Mouse (Mus musculus) MEL (cell line): ENCODE measurements at regions not wholly inside any gene's neighbourhood (a gene's known extent, or its start where the extent isn't known, plus 50 kb on each side); places are given as distances from the start of the nearest gene placed in this dataset.

ENCODE experiments used
- DNase-seq: peaks from one replicate; pipeline ENCODE4 v3.0.0; 2011; ENCODE audit warnings: low read depth, low spot score
- H3K27ac ChIP-seq: 2 replicates; pipeline ENCODE4 v1.5.1; 2012; ENCODE audit warnings: low read depth, mild to moderate bottlenecking, control low read depth, low read length, moderate library complexity; ENCODE audit not compliant: control insufficient read depth
- H3K27me3 ChIP-seq, 2 experiments: fragments of 150-350 bp in 1 of 2; sonication (generic) in 1 of 2; 2 replicates each; pipeline ENCODE4 v1.6.1; 2012; ENCODE audit warnings: low read length in 2 of 2, mild to moderate bottlenecking in 2 of 2, improper control_type of control experiment in 1 of 2, moderate library complexity in 1 of 2; ENCODE audit not compliant: insufficient read depth in 2 of 2, control insufficient read depth in 1 of 2
- H3K36me3 ChIP-seq, 2 experiments: 2 replicates each; pipeline ENCODE4 v1.6.1; 2012 to 2014; ENCODE audit warnings: low read length in 2 of 2, improper control_type of control experiment in 1 of 2, inconsistent platforms in 1 of 2, mild to moderate bottlenecking in 1 of 2; ENCODE audit not compliant: insufficient read depth in 2 of 2, control insufficient read depth in 1 of 2
- H3K4me1 ChIP-seq, 2 experiments: fragments of 150-350 bp in 1 of 2; sonication (generic) in 1 of 2; 2 replicates each; pipeline ENCODE4 v1.6.1; 2012; ENCODE audit warnings: low read length in 2 of 2, improper control_type of control experiment in 1 of 2, mild to moderate bottlenecking in 1 of 2; ENCODE audit not compliant: insufficient read depth in 2 of 2, control insufficient read depth in 1 of 2
- H3K4me3 ChIP-seq, 2 experiments: fragments of 150-350 bp in 1 of 2; sonication (generic) in 1 of 2; 2 replicates each; pipeline ENCODE4 v1.5.1; 2012; ENCODE audit warnings: low read depth in 2 of 2, low read length in 2 of 2, mild to moderate bottlenecking in 2 of 2, moderate library complexity in 2 of 2, control low read depth in 1 of 2, improper control_type of control experiment in 1 of 2; ENCODE audit not compliant: control insufficient read depth in 1 of 2, insufficient read depth in 1 of 2
- H3K79me2 ChIP-seq: 2 replicates; pipeline ENCODE4 v1.6.1; 2012; ENCODE audit warnings: mild to moderate bottlenecking, low read length, moderate library complexity; ENCODE audit not compliant: control insufficient read depth, poor library complexity, insufficient read depth
- H3K9ac ChIP-seq: 2 replicates; pipeline ENCODE4 v1.6.1; 2012; ENCODE audit warnings: low read depth, mild to moderate bottlenecking, control low read depth, low read length, moderate library complexity; ENCODE audit not compliant: control insufficient read depth, poor library complexity, severe bottlenecking
- H3K9me3 ChIP-seq: fragments of 150-350 bp; sonication (generic); replicated peaks from 2 replicates; pipeline ENCODE4 v1.6.1; 2012; ENCODE audit warnings: mild to moderate bottlenecking, low read length, improper control_type of control experiment, moderate library complexity; ENCODE audit not compliant: insufficient read depth
- BHLHE40 ChIP-seq: IDR thresholded peaks from 2 replicates; pipeline ENCODE4 v1.6.1; 2012; ENCODE audit warnings: low read depth, mild to moderate bottlenecking, inconsistent platforms, low read length, improper control_type of control experiment, borderline replicate concordance
- CHD1 ChIP-seq: IDR thresholded peaks from 2 replicates; pipeline ENCODE4 v1.6.1; 2012; ENCODE audit warnings: low read depth, mild to moderate bottlenecking, inconsistent platforms, low read length, improper control_type of control experiment
- CHD2 ChIP-seq: IDR thresholded peaks from 2 replicates; pipeline ENCODE4 v1.6.1; 2011; ENCODE audit warnings: low read length, improper control_type of control experiment
- ELF1 ChIP-seq: IDR thresholded peaks from 2 replicates; pipeline ENCODE4 v1.6.1; 2014; ENCODE audit warnings: low read depth, mild to moderate bottlenecking, inconsistent platforms, low read length, improper control_type of control experiment, moderate library complexity
- EP300 ChIP-seq, 2 experiments: IDR thresholded peaks; 2 replicates each; pipeline ENCODE4 v1.6.1; 2011; ENCODE audit warnings: improper control_type of control experiment in 2 of 2, low read length in 2 of 2, low read depth in 1 of 2, mild to moderate bottlenecking in 1 of 2
- ETS1 ChIP-seq: IDR thresholded peaks from 2 replicates; pipeline ENCODE4 v1.6.1; 2012; ENCODE audit warnings: low read depth, mild to moderate bottlenecking, inconsistent platforms, low read length, improper control_type of control experiment, moderate library complexity
- GATA1 ChIP-seq: IDR thresholded peaks from 2 replicates; pipeline ENCODE4 v1.6.1; 2011; ENCODE audit warnings: low read depth, low read length, improper control_type of control experiment
- HCFC1 ChIP-seq: IDR thresholded peaks from 2 replicates; pipeline ENCODE4 v1.6.1; 2012; ENCODE audit warnings: low read depth, mild to moderate bottlenecking, inconsistent platforms, low read length, improper control_type of control experiment, moderate library complexity
- JUND ChIP-seq: IDR thresholded peaks from 2 replicates; pipeline ENCODE4 v1.6.1; 2011; ENCODE audit warnings: low read depth, mild to moderate bottlenecking, improper control_type of control experiment, low read length
- KAT2A ChIP-seq: conservative IDR thresholded peaks from 2 replicates; pipeline ENCODE4 v1.6.1; 2012; ENCODE audit warnings: low read depth, low read length, improper control_type of control experiment, inconsistent platforms
- MEF2A ChIP-seq: IDR thresholded peaks from 2 replicates; pipeline ENCODE4 v1.6.1; 2014; ENCODE audit warnings: low read depth, mild to moderate bottlenecking, inconsistent platforms, low read length, improper control_type of control experiment; ENCODE audit not compliant: poor library complexity, insufficient replicate concordance, severe bottlenecking; ENCODE audit errors: extremely low read depth
- MXI1 ChIP-seq: IDR thresholded peaks from 2 replicates; pipeline ENCODE4 v1.6.1; 2011; ENCODE audit warnings: mild to moderate bottlenecking, low read depth, low read length, improper control_type of control experiment
- MYB ChIP-seq: IDR thresholded peaks from 2 replicates; pipeline ENCODE4 v1.6.1; 2011; ENCODE audit warnings: mild to moderate bottlenecking, low read depth, low read length, improper control_type of control experiment
- MYC ChIP-seq: IDR thresholded peaks from 2 replicates; pipeline ENCODE4 v1.6.1; 2011; ENCODE audit warnings: low read depth, mild to moderate bottlenecking, low read length, improper control_type of control experiment, moderate library complexity
- NELFE ChIP-seq: IDR thresholded peaks from 2 replicates; pipeline ENCODE4 v1.6.1; 2011; ENCODE audit warnings: low read depth, low read length, improper control_type of control experiment
- POLR2AphosphoS2 ChIP-seq: IDR thresholded peaks from 2 replicates; pipeline ENCODE4 v1.6.1; 2011; ENCODE audit warnings: low read length, improper control_type of control experiment
- POLR2AphosphoS5 ChIP-seq: IDR thresholded peaks from 2 replicates; pipeline ENCODE4 v1.6.1; 2012; ENCODE audit warnings: low read depth, borderline replicate concordance, mild to moderate bottlenecking, inconsistent platforms, low read length, moderate library complexity, mixed read lengths
- RAD21 ChIP-seq: IDR thresholded peaks from 2 replicates; pipeline ENCODE4 v1.6.1; 2011; ENCODE audit warnings: mild to moderate bottlenecking, low read depth, low read length, improper control_type of control experiment
- SIN3A ChIP-seq: IDR thresholded peaks from 2 replicates; pipeline ENCODE4 v1.6.1; 2012; ENCODE audit warnings: low read length, improper control_type of control experiment, inconsistent platforms
- SMC3 ChIP-seq: IDR thresholded peaks from 2 replicates; pipeline ENCODE4 v1.6.1; 2011; ENCODE audit warnings: low read depth, low read length, improper control_type of control experiment
- TAL1 ChIP-seq: IDR thresholded peaks from 2 replicates; pipeline ENCODE4 v1.6.1; 2012; ENCODE audit warnings: mild to moderate bottlenecking, inconsistent platforms, low read length, moderate library complexity, mixed read lengths
- TBP ChIP-seq: IDR thresholded peaks from 2 replicates; pipeline ENCODE4 v1.8.0; 2011; ENCODE audit warnings: low read depth, low read length, improper control_type of control experiment
- UBTF ChIP-seq: IDR thresholded peaks from 2 replicates; pipeline ENCODE4 v1.6.1; 2012; ENCODE audit warnings: low read depth, mild to moderate bottlenecking, inconsistent platforms, low read length, improper control_type of control experiment, moderate library complexity, borderline replicate concordance; ENCODE audit not compliant: insufficient read depth
- USF1 ChIP-seq: IDR thresholded peaks from 2 replicates; pipeline ENCODE4 v1.6.1; 2014; ENCODE audit warnings: low read depth, mild to moderate bottlenecking, inconsistent platforms, low read length, improper control_type of control experiment, moderate library complexity
- ZC3H11A ChIP-seq: IDR thresholded peaks from 2 replicates; pipeline ENCODE4 v1.6.1; 2012; ENCODE audit warnings: low read depth, mild to moderate bottlenecking, inconsistent platforms, low read length, improper control_type of control experiment
- ZKSCAN1 ChIP-seq: IDR thresholded peaks from 2 replicates; pipeline ENCODE4 v1.6.1; 2012; ENCODE audit warnings: low read depth, mild to moderate bottlenecking, inconsistent platforms, low read length, improper control_type of control experiment, moderate library complexity
- ZMIZ1 ChIP-seq: IDR thresholded peaks from 2 replicates; pipeline ENCODE4 v1.6.1; 2012; ENCODE audit warnings: low read depth, mild to moderate bottlenecking, inconsistent platforms, low read length, improper control_type of control experiment, moderate library complexity

DNA sequence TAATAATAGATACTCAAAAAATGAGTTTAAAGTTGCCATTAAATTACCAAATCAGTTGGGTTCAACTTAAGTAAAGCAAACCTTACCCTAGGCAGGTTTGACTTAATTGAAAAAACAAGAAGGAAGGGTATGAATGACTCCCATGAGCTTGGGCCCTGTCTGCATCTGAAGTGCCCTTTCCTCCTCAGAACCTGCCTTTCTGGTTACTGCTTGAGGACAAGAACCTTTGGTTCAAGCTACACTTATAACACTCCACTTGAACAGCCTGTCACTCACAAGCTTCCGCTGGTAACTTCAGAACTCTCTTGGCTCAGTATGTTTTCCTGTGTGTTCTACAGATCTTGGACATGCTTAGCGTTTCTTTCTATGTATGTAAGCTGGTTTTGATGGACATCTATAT, 59.6 kb upstream of the Slc40a1 start:
- no peaks in the 10 kb centered on the region for H3K4me1 ChIP-seq
- H3K27me3 ChIP-seq = peaks cover 0 to 4% of the 10 kb centered on the region in 2 experiments; a peak in 3 of 4 replicates
- no peak overlapping the region for H3K4me3 ChIP-seq
- H3K9ac ChIP-seq = no peak overlapping the region
- no peaks in the 10 kb centered on the region for H3K9me3 ChIP-seq
- DNase-seq = no peak
- TF ChIP-seq EP300 (IDR thresholded peaks at IDR 0.05; ENCODE audit: low read depth in 1 of 2, low read length in 2 of 2) (no peak), SIN3A (no peak), RAD21 (no peak), MXI1 (no peak), HCFC1 (no peak), JUND (no peak), SMC3 (no peak), KAT2A (no peak)
- no peak overlapping the region for H3K27ac ChIP-seq
- no peaks in the 10 kb centered on the region for H3K79me2 ChIP-seq
- no peaks in the 10 kb centered on the region for H3K36me3 ChIP-seq

DNA sequence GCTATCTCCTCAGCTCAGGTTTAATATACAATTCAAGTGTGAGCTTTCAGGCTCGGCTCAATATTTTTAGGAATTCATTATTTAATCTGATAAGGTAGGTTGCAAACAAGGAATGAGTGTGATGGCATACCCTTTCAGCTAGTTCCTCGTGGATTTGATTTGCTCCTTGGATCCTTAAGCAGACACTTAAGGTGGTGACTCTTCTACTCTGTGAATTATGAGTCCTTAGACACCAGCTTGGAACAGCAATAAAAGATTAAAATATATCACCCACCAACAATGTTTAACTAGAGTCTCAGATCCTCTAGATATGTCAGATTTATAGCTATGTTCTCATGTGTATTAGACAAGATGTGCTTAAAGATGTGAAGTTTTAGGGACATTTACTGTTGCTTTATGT, 60.4 kb upstream of the Slc40a1 start:
- no peak overlapping the region for H3K27ac ChIP-seq
- H3K9me3 ChIP-seq = no peaks in the 10 kb centered on the region
- peaks cover 0 to 4% of the 10 kb centered on the region in 2 experiments; a peak in 3 of 4 replicates for H3K27me3 ChIP-seq
- DNase-seq = no peak
- H3K9ac ChIP-seq = no peak overlapping the region
- H3K4me3 ChIP-seq = no peak overlapping the region
- no peaks in the 10 kb centered on the region for H3K36me3 ChIP-seq
- H3K79me2 ChIP-seq = no peaks in the 10 kb centered on the region
- H3K4me1 ChIP-seq = no peaks in the 10 kb centered on the region
- TF ChIP-seq ZC3H11A (no peak), MYC (no peak), JUND (no peak), ZMIZ1 (no peak), SIN3A (no peak)

DNA sequence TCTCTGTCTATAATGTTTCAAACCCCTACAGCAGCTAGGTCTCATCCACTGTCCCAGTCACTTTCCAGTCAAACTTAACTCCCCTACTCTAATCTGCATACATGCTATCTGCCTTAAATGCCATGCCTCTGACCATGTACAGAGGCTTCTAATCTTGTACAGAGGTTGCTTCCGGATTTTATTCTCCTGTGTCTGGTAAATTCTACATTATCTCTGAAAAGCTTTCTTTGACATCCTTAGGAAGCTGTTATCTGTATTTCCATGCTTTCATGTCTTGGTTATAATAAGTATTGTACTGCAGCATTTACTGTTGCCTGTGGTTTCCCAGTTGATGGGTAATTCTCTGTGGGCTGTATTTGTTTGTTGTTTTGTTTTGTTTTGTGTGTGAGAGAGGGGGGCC, 63.9 kb upstream of the Dnah7b start:
- Histone ChIP-seq H3K27ac (no peak overlapping the region), H3K9ac (no peak overlapping the region), H3K9me3 (no peaks in the 10 kb centered on the region), H3K27me3 (no peaks in the 10 kb centered on the region; a peak in 1 of 4 replicates), H3K4me3 (no peak overlapping the region), H3K4me1 (no peaks in the 10 kb centered on the region), H3K36me3 (no peaks in the 10 kb centered on the region), H3K79me2 (no peaks in the 10 kb centered on the region)
- DNase-seq = peak; percentile 49
- TF ChIP-seq TAL1 = no peak
- no peak for TF ChIP-seq POLR2AphosphoS5
- no peak for TF ChIP-seq ZC3H11A
- peak; percentile 72 for TF ChIP-seq GATA1
- no peak for TF ChIP-seq NELFE
- 0 out of 2 replicates have a peak, but pooled peaks have one; percentile 7 for TF ChIP-seq ETS1
- no peak for TF ChIP-seq ZKSCAN1
- TF ChIP-seq ELF1 = no peak
- no peak for TF ChIP-seq JUND
- TF ChIP-seq POLR2AphosphoS2 = no peak
- TF ChIP-seq CHD2 = no peak
- TF ChIP-seq BHLHE40 = no peak
- TF ChIP-seq TBP = no peak
- TF ChIP-seq MYB = no peak
- TF ChIP-seq CHD1 = no peak
- no peak for TF ChIP-seq UBTF
- no peak for TF ChIP-seq USF1
- TF ChIP-seq MEF2A = no peak
